Mouse (Mus musculus) gastrocnemius, adult 8-10 months (tissue): Measurements from ENCODE around the gene Ndst2. TPM values are rescaled to one million over a fixed set of nuclear protein-coding genes. Genes with fewer than 3 reads are reported as not detected.

Experiments
- DNase-seq, 2 experiments: peaks; one replicate each; pipeline ENCODE4 v3.0.0; 2022; ENCODE audit warnings: low spot score in 2 of 2
- total RNA-seq, 4 experiments: library from RNA; stranded (reverse); gene quantifications; 2 replicates each; pipeline ENCODE4 v1.2.4; 2022

The Ndst2 gene
- total RNA-seq: 1 to 10 TPM; 4.6 to 9.3 (median 6.6) TPM

DNA sequence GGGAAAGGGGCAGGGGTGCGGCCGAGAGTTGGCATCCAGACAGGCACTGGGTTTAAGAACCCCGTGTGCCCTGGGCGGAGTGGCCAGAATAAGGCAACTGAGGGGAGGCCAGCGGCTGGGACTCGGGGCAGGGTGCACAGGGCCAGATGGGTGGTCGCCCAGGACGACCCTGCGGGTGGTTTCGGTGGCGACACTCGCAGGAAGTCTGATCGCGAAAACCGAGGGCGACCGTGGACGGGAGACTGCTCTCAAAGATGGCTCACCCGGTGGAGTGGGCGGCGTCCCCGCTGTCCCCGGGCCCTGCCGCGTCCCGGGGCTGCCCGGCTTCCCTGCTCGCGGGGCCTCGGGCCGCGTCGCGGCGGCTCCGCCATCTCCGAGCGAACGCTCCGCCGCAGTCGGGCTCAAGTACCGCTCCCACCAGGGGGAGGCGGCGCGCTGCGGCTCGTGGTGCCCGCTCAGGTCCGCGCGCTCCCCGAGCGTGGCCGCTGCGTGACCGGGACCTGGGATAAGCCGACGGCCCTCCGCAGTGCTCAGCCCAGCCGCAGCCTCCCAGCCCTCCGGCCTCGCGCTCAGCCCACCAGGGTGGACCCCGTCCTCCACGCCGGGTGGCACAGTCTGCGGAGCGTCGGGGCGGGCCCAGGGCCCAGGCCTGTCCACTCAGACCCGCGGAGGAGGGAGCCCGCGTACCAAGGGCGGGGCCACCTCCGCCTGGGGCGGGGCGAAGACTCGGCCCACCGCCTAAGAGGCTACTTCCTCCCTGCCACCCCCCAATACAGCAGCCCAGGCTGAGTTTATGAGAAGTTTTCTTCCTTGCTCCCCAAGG lies at the start of gene Ndst2:
Gene Ndst2 (minus strand): TSS at position 611 of the 823 bp plus-strand sequence.
- peak; percentile 83 to 85 for DNase-seq

DNA sequence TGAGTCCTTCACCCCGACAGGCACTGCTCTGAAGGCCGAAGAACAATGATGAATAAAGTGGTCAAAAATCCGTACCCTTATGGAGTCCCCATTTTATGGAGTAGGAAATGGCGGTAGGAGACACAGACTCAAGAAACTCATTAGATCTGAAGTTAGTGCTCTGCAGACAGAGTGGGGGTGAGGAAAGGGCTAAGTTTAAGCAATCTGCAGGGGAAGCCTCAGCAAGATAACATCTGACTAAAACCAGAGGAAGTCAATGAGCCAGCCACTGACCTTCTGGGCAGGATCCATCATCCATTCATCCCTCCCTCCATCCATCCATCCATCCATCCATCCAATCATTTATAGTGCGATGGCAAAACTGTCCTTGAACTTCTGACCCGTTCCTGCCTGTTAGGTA lies 49.2 kb upstream of the Ndst2 start:
- no peak for DNase-seq

DNA sequence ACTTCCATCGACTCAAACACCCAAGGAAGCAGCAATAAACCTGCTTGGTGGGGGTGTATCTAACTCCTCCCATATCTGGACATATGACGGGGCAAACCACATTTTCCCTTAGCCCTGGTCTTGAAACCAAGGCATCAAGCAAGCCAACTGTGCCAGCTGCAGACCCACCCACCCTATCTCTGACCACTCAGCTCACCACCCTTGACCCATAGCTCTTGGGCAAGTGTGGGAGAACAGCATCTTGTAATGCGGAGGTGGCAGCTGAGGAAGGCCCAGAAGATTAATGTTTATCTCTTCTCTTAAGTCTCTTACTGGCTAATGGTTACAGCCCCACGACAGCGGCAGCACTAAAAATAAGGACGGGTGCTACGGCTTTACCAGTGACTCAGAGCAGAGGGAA lies 48.5 kb upstream of the Ndst2 start:
- DNase-seq: no peak

DNA sequence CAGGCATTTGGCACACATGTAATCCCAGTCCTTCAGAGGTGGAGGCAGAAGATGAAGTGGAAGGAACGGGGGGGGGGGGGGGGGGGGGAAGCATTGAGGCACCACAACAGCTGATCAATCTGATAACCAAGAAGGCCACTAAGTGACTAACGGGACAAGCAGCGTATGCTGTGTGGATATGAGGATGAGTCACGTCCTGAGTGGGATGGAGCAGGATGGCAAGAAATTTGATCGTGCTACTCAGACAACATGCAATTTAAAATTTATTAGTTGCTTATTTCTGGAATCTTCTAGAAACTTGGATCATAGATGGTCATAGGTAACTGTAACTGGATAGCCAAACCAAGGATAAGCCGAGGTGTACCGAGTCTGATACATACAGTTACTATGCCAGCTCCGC lies 45.9 kb upstream of the Ndst2 start:
- no peak for DNase-seq

DNA sequence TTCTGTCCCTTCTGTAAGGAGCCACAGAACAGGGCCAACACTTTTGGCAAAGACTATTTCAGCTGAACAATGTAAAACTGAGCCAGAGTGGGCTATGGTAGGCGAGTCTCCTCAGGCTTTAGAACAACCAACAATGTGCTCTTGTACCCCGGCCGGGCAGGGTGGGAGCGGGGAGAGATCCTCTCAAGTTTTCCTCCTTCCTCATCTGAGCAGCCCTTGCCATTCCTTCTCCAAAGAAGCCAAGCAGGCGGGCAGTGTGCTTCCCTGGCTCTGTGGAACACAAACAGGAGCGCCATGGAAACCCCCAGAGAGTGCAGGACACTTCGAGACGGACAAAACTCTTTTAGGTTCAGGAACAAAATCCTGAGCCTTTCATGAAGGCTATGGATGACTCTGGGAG lies 44.1 kb upstream of the Ndst2 start:
- no peak for DNase-seq

DNA sequence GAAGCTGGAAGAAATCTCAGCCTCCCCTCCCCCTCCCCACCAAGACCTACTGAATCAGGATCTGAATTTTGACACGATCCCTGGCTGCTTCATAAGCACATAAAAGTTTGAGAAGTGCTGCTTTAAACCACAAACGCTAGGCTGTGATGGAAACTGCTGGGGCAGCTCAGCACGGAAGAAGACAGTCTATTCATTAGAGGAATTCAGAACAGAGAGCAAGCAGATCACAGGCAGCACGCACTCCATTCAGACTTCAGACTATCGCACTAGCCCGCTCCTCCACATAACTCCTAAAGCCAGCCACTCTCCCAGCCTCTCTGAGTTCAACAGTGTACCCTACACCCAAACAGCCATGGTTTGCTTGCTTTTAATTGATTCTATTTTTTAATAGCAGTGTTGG lies 41.3 kb upstream of the Ndst2 start:
- no peak for DNase-seq

DNA sequence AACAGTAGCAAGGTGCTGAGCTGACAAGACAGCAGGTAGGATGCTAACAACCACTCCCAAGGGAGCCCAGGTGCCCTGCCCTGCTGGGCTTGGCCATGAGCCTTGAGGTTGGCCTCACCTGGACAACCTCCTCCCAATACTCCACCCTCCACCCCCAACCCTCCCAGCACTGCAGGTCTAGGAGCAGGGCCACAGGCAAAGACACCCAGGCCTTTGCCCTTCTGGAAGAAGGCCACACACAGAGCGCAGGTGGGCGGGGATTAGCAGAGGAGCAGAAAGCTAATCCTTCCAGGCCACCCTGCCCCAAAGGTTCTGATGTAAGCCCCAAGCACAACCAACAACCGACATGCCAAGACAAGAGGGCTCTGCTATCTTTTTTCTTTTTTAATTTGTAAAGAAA lies 39.0 kb upstream of the Ndst2 start:
- DNase-seq: peak in 1 of 2 experiments; percentile 44

DNA sequence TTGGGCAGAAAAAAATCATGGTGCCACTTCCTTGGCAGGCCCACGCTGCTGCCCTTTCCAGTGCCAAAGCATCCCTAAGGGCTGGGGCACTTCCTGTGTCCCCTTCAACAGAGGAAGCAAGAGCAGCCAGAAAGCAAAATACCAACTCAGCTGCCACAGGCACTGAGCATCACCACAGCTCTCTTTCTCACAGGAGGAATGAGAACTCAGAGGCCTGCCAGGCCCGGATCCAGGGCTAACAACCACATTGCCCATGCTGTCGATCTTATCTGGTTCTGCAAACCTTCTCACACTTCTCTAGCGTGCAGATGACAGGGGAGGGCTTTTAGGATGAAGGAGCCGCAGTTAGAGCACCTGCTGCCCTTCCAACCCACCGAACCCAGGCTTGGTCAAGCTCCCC lies 38.4 kb upstream of the Ndst2 start:
- DNase-seq: no peak

DNA sequence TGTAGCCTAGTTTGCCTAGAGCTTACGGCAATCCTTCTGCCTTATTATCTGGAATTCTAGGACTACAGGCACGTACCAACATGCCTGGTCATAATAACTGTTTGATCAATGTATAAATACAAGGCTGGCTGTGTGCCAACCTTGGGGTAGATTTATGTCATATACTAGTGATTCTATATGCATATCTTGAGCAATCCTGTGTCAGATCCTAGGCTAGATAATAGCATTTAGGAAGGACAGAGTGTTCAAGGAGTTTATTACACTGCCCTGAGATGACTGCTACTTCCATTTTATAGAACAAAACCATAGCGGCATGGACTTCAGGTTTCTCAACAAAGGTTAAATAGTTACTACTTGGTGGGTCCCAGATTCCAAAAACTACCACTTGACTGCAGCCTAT lies 37.6 kb upstream of the Ndst2 start:
- no peak for DNase-seq

DNA sequence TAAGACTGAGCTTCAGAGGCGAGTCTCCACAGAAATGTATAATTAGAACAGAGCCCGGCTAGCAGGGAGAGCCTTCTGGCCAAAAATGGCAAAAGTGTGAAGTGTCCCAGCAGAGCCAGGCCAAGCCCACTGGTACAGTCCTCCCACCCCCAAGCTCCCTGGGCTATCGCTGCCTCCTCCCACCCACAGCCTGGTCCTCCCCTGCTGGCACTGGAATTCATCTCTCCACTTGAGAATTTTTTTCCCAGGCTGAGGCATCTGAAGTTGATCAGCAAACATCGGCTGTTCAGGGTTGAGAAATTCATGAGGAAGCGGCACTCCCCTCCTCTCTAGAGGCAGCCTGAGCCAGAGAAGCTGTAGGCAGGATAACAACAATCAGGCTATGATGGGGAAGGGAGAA lies 34.2 kb upstream of the Ndst2 start:
- no peak for DNase-seq

DNA sequence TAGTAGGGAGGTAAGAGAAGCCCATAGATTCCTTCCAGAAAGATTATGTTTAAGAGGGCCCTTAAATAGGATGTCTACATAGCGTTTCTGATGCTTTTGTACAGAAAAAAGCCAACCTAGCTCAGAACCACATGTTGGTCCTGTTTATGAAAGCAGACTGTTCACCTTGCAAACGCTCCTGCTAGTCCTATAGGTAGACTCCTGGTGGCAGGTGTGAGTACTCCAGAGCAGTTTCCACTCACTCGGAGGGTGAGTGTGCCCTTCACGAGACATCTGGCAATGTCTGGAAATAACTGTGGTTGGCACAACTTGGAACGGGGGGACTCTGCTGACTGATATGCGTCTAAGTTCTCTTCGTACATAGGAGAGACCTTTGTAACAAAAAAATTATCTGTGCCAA lies 33.6 kb upstream of the Ndst2 start:
- no peak for DNase-seq

DNA sequence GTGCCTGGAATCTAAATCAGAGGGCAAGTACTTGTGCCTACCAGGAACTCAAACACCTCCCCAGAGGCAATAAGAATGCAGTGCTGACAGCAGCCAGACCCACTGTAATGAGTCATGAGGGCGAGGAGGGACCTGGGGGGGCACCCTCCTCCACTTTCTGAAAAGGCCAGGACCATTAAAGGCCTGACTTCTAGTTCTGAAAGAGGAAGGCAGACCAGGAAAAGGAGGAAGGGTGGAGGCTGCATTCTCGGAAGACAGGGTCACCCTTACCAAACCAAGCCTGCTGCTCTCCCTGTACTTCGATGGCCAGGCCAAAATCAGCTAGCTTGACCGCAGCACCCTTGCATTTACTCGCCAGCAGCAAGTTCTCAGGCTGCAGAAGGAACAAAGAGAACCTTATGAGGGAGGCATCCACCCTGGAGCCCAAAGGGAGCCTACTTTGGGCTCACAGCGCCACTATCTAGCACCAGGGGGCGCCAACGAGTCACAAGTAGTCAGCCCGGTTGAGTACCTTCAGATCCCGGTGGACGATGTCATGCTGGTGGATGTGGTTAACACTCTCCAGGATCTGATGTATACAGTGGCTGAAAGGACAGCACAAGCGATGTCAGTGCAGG lies 31.4 kb upstream of the Ndst2 start:
- DNase-seq: peak; percentile 81 to 89

DNA sequence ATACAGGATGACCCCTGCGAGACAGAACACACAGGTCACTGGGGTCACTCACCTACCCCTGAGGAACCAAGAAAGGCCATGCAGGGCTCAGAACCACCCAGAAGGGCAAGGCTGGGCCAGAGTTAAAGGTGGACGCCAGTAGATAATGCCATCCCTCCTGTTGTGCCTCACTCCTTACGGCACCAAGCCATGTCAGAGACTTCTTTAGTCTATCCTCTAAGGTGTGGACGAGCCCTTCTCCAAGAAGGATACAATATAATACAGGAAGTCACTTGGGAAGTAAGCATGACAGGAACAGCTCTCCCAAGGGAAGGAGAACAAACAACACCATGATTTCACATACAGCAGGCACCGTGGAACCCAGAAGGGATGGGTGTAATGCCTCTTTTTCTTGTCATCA lies 30.6 kb upstream of the Ndst2 start:
- no peak for DNase-seq

DNA sequence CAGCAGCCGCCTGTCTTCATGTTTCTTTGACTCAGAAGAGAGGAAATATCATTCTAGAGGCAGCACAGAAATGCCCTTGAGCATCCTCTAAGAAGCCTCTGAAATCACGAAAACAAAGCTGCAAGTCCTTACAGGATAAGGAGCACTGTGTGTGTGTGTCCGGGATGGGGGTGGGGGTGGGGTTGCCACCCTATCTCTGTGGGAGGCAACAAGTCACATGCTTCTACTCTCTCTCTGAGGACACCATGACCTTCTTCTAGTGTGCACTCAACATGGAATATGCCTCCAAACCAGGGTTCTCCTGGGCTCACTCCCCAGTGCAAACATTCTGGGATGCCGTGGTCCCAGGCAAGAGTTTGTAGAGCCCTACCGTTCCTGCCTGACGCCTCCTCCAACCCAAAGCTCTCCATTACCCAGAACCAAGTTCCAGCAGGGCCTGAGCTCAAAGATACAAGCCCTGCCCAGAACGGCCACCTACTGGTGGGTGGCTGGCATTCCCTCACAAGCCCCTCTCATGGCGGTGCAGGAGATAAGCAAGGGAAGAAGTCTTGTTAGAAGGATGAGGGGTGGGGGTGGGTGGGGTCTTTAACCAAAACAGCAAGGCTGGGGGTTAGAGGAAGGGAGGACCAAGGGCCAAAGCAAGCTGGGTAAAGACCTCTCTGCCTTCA lies 24.5 kb upstream of the Ndst2 start:
- no peak for DNase-seq

DNA sequence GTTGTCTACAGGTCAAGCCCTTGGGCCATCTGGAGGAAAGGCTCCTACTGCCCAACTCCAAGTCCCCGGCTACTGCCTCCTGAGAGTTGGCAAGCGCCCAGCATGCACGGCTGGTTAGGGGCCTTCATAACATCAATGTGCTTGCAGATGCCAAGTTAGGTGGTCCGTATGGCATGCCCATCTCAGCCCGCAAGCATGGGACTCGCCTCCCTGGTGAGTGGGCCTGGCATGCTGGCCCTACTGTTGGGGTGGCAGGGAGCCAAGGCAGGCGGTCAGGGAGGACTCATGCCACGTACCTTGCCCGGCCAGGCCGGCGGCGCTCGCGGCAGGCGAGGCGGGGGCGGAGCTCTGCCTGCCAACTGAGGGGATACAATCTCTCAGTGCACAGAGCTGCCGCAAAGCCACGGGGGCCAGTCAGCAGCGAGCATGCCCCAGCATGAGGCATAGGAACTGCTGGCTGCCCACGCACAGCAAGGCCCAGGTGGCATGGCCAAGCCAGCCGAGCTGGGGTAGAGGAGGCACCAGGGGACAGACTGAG lies 23.1 kb upstream of the Ndst2 start:
- peak in 1 of 2 experiments; percentile 52 for DNase-seq

DNA sequence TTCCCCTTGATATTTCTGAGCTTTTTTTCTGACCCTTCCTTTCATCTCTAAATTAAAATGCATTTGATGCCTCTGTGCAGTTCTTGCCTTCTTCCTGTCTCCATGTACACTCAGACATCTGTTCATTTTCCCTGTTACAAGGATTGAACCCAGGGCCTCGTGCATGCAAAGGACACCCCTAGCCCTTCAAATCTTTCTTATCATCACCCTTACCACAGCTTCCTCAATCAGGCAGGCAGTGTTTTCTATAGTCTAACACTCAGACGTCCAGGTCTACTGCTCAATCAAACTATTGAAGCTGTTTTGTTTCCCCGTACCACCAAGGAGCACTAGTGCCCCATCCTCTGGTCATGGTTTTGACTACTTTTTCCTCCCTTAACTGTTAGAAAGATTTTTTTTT lies 19.4 kb upstream of the Ndst2 start:
- no peak for DNase-seq

DNA sequence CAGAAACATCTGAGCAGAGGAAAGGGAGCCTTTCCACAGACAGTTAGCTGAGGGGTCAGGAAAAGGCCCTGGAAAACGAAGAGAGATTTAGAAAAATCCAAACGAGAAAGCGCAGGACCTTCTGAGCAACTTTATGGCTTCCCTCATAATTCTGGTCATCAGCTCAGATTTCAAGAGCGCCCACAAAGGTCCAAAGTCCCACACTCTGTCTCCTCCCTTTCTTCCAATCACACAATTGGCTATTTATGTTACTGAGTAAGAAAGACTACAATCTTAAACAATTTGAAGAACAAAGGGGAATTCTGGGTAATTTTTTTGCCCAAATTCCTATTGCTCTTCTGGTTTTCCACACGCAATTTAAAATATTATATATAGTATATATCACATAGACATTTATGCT lies 16.1 kb upstream of the Ndst2 start:
- DNase-seq: no peak

DNA sequence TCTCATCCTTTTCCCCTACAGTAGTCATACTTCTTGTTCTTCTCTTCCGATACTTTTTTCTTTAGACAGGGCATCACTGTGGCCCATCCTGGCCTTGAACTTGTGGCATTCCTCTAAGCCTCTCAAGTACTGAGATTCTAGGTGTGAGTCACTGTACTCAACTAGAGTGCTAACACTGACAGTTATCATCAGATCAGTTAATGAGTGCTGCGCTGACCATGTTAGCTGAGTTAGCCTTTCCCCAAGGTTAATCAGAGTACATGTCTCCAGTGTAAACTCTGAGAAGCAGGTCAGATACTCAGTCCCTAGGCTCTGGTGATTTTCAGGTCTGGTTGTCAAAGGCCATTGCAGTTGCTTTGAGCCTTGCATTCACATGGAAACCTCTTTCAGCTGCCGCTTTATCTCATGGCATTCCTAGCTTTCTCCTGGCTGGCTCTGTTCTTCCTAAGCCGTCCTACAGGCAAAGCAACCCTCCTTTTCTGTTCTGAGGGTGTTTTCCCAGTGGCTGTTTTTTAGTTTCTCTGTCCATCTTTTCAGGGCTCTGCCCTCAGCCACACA lies 15.2 kb upstream of the Ndst2 start:
- DNase-seq: no peak

DNA sequence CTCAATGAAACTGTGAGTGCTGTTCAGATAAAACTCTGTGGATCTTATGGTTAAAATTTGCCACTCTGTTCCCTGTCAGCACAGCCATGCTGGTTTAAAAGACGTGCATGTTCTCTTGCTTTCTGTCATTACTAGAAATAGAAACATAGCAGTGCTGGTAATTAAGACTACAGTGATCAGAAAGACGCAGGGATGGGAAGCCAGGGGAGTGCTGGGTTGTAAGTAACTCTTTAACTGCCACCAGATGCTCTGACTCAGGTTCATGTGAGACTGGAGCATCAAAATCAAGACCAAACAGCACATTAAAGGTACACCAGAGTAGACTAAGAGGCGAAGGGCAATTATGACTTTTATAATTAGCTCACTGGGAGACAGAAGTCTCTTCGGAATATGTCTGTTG lies 14.0 kb upstream of the Ndst2 start:
- no peak for DNase-seq

DNA sequence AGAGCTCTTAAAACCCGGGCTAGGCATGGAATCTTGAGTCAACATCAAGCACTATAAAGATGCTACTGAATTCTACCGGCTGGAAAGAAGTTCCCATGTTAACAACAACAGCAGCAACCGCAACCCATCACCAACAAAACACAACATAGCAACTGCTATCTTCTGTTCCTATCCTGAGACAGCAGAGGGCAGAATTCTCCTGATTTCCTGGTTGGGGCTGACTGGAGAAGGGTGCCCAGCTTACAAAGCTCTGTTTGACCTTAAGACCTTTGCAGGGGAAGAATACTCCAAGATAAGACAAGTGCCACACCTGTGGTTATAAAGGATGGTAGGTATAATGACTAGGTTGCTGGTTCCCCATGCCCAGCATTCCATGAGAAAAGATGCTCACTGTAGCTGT lies 12.6 kb upstream of the Ndst2 start:
- no peak for DNase-seq

DNA sequence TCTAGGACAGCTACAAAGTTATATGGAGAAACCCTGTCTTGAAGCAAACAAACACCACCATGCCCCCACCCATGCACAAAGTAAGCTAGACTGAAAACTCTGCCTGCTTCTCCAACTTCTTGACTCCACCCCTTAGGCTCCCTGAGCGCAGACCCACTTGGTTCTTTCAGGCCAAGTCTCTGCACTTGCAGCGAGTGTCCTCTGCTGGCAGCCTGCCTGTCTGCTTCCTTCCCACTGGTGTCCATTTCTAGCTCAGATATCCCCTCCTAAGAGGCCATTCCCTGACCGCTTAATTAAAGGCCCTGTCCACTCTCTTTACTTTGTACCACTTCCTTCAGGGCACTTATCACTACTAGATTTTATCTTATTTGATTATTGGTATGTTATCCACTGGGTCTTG lies 9.3 kb upstream of the Ndst2 start:
- DNase-seq: peak in 1 of 2 experiments; percentile 53

DNA sequence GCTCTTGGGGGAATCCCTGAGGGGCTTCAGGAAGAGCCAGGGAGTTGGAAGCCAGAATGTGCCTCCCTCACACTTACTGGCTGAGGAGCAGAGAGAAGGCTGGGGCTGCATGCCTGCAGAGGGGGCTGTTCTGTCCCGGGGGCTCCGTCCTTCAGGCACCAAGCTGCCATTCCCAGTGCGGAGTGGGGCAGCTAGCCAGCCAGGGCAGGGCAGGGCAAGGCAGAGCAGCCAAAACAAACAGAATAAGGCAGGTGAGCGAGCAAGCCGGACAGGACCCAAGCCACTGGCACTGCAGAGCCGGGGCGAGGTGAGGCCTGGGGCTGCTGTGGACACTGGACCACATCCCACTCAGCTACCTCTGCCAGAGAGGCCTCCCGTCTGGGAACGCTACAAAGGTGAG lies 6.9 kb upstream of the Ndst2 start:
- no peak for DNase-seq
